Mouse (Mus musculus) lung, postnatal 0 days (tissue): ENCODE data around the gene Cep70.

Experiments used
- CTCF ChIP-seq: IDR thresholded peaks from 2 replicates; pipeline ENCODE4 v1.5.1; 2016; ENCODE audit warnings: antibody characterized with exemption, mild to moderate bottlenecking
- EP300 ChIP-seq: IDR thresholded peaks from 2 replicates; pipeline ENCODE4 v1.6.1; 2016; ENCODE audit warnings: antibody characterized with exemption, mild to moderate bottlenecking, control low read depth

- TF ChIP-seq CTCF (no peak), EP300 (no peak)
These were observed 2.6 kb upstream of the Cep70 start for GRCm38 (mm10) chr9:99240571-99240970.
